Mouse (Mus musculus) limb, embryonic 14.5 days (tissue): ENCODE measurements around the gene Prl3b1. TPM values are rescaled to one million over a fixed set of nuclear protein-coding genes. Genes with fewer than 3 reads are reported as not detected.

Source experiments
- ATAC-seq: fragments of 200-750 bp; cut with Nextera tagmentation; 2 replicates; pipeline ENCODE4 v1.8.0; 2017; ENCODE audit warnings: low read depth, moderate number of reproducible peaks, moderate TSS enrichment; ENCODE audit not compliant: low FRiP score
- DNase-seq: peaks from one replicate; pipeline ENCODE4 v3.0.0-alpha.2; 2015; ENCODE audit warnings: low spot score
- H3K27ac ChIP-seq: fragments of 300-500 bp; sonication (generic); replicated peaks from 2 replicates; pipeline ENCODE4 v1.5.1; 2014; ENCODE audit warnings: low read depth, mild to moderate bottlenecking, low read length, moderate library complexity, mixed read lengths
- H3K27me3 ChIP-seq: fragments of 300-500 bp; sonication (generic); 2 replicates; pipeline ENCODE4 v1.6.1; 2014; ENCODE audit warnings: low read length, mixed read lengths; ENCODE audit not compliant: control insufficient read depth, insufficient read depth
- H3K36me3 ChIP-seq: fragments of 300-500 bp; sonication (generic); 2 replicates; pipeline ENCODE4 v1.6.1; 2014; ENCODE audit warnings: mild to moderate bottlenecking, low read length, moderate library complexity, mixed read lengths; ENCODE audit not compliant: control insufficient read depth, insufficient read depth
- H3K4me1 ChIP-seq: fragments of 300-500 bp; sonication (generic); 2 replicates; pipeline ENCODE4 v1.6.1; 2014; ENCODE audit warnings: antibody characterized with exemption, low read length, mixed read lengths; ENCODE audit not compliant: control insufficient read depth, insufficient read depth
- H3K4me2 ChIP-seq: fragments of 300-500 bp; sonication (generic); replicated peaks from 2 replicates; pipeline ENCODE4 v1.6.1; 2014; ENCODE audit warnings: low read depth, mild to moderate bottlenecking, low read length, moderate library complexity; ENCODE audit not compliant: severe bottlenecking
- H3K4me3 ChIP-seq: fragments of 300-500 bp; sonication (generic); replicated peaks from 2 replicates; pipeline ENCODE4 v1.5.1; 2014; ENCODE audit warnings: low read length
- H3K9ac ChIP-seq: fragments of 300-500 bp; sonication (generic); 2 replicates; pipeline ENCODE4 v1.6.1; 2014; ENCODE audit warnings: mild to moderate bottlenecking, low read depth, low read length, moderate library complexity; ENCODE audit not compliant: severe bottlenecking
- H3K9me3 ChIP-seq: fragments of 300-500 bp; sonication (generic); 2 replicates; pipeline ENCODE4 v1.6.1; 2016; ENCODE audit warnings: low read length; ENCODE audit not compliant: control insufficient read depth
- POLR2A ChIP-seq: fragments of 200-500 bp; IDR thresholded peaks from 2 replicates; pipeline ENCODE4 v1.8.0; 2012; ENCODE audit warnings: inconsistent platforms, mild to moderate bottlenecking, moderate library complexity, borderline replicate concordance; ENCODE audit not compliant: insufficient read depth, insufficient read length; ENCODE audit errors: extremely low read depth
- WGBS: fragments of 180-500 bp; shearing (Covaris S2); extraction: QIAGEN DNeasy Blood & Tissue Kit; methylation state at CpG from one replicate; pipeline ENCODE4 v1.1.7; 2014; 5-methylcytosine and 5-hydroxymethylcytosine counted together
- polyA plus RNA-seq, 2 experiments: library from polyadenylated mRNA; depleted of rRNA in 1 of 2; stranded (reverse) in 1 of 2; unstranded in 1 of 2; fragments of >200 nt; fragmentation: Nextera tagmentation in 1 of 2; extraction: Ambion mirVana in 1 of 2; gene quantifications; 2 replicates each; pipeline versions ENCODE4 v1.2.1 to v1.2.3; 2012 to 2014

Prl3b1 gene
- polyA plus RNA-seq (2012; rRNA removed) (7.5 and 7.8 TPM in 2 replicates), polyA plus RNA-seq (2014; fragmentation: Nextera tagmentation; extraction: Ambion mirVana) (0.54 TPM in 1 of 2 replicates, not detected in the other)

DNA sequence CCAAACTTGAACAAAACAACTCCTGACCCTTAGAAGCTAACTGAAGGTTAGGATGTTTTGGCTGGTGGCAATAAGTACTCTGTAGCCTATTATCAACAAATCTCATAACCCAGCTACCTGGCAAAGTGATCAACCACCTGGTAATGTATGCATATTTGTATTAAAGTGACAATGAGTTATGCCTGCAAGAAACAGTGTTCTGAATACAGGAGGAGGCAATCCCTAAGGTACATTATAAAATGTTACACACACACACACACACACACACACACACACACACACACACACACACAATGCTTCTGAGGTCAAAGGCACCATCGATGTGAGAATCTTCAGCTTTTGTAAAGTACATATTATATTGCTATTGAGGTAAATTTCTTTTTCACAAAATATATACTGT, at the start of gene Prl3b1:
Gene Prl3b1 (plus strand): TSS at position 301 of the 400 bp plus-strand sequence.
- Histone ChIP-seq H3K9ac (no peak within 1 kb of the TSS), H3K9me3 (no peaks in the 10 kb centered on the region), H3K4me2 (no peak within 1 kb of the TSS), H3K4me1 (no peaks in the 10 kb centered on the region), H3K27me3 (no peaks in the 10 kb centered on the region), H3K36me3 (no peaks in the 10 kb centered on the region), H3K27ac (no peak within 1 kb of the TSS), H3K4me3 (no peak within 1 kb of the TSS)
- WGBS: 95% methylated on average over 1 of the region's 1 CpGs
- ATAC-seq (no peak), DNase-seq (no peak)
- TF ChIP-seq POLR2A: no peak

GRCm38 (mm10) chr13:27196359-27196758, 45.3 kb upstream of the Prl3b1 start, which contains the start of gene Prl3c1:
Gene Prl3c1 (plus strand): TSS chr13:27196659.
- no peaks in the 10 kb centered on the region for H3K36me3 ChIP-seq
- no peaks in the 10 kb centered on the region for H3K9me3 ChIP-seq
- H3K4me2 ChIP-seq: no peak within 1 kb of the TSS
- no peak for ATAC-seq
- DNase-seq: no peak
- WGBS: 91% methylated on average over 1 of the region's 1 CpGs
- TF ChIP-seq POLR2A: no peak
- no peak within 1 kb of the TSS for H3K27ac ChIP-seq
- H3K9ac ChIP-seq: no peak within 1 kb of the TSS
- H3K27me3 ChIP-seq: no peaks in the 10 kb centered on the region
- no peaks in the 10 kb centered on the region for H3K4me1 ChIP-seq
- H3K4me3 ChIP-seq: no peak within 1 kb of the TSS

GRCm38 (mm10) chr13:27259136-27259535, 17.5 kb downstream of the Prl3b1 start, which contains the start of gene Prl3a1:
Gene Prl3a1 (plus strand): TSS chr13:27259436.
- Histone ChIP-seq H3K4me2 (no peak within 1 kb of the TSS), H3K27me3 (no peaks in the 10 kb centered on the region), H3K4me3 (no peak within 1 kb of the TSS), H3K9ac (no peak within 1 kb of the TSS), H3K4me1 (no peaks in the 10 kb centered on the region), H3K9me3 (no peaks in the 10 kb centered on the region), H3K27ac (no peak within 1 kb of the TSS), H3K36me3 (no peaks in the 10 kb centered on the region)
- WGBS: 84% methylated on average over 4 of the region's 4 CpGs
- DNase-seq: no peak
- ATAC-seq: no peak
- TF ChIP-seq POLR2A: no peak

Other genes with a start within 250 kb of the Prl3b1 start
- not detected in 2 replicates for gene Prl, start 184.3 kb upstream of the Prl3b1 start, polyA plus RNA-seq (2012; rRNA removed)
- not detected in 2 replicates for gene Prl, start 184.3 kb upstream of the Prl3b1 start, polyA plus RNA-seq (2014; fragmentation: Nextera tagmentation; extraction: Ambion mirVana)
- 0.11 and 0.22 TPM in 2 replicates for gene Prl3d1, start 147.7 kb upstream of the Prl3b1 start, polyA plus RNA-seq (2012; rRNA removed)
- gene Prl3d1, start 147.7 kb upstream of the Prl3b1 start, polyA plus RNA-seq (2014; fragmentation: Nextera tagmentation; extraction: Ambion mirVana): not detected in 2 replicates
- not detected in 2 replicates for gene Prl3d2, start 120.1 kb upstream of the Prl3b1 start, polyA plus RNA-seq (2012; rRNA removed)
- gene Prl3d2, start 120.1 kb upstream of the Prl3b1 start, polyA plus RNA-seq (2014; fragmentation: Nextera tagmentation; extraction: Ambion mirVana): not detected in 2 replicates
- not detected in 2 replicates for gene Prl3d3, start 85.1 kb upstream of the Prl3b1 start, polyA plus RNA-seq (2012; rRNA removed)
- gene Prl3d3, start 85.1 kb upstream of the Prl3b1 start, polyA plus RNA-seq (2014; fragmentation: Nextera tagmentation; extraction: Ambion mirVana): not detected in 2 replicates
- not detected in 2 replicates for gene Prl3c1, start 45.2 kb upstream of the Prl3b1 start, polyA plus RNA-seq (2012; rRNA removed)
- gene Prl3c1, start 45.2 kb upstream of the Prl3b1 start, polyA plus RNA-seq (2014; fragmentation: Nextera tagmentation; extraction: Ambion mirVana): not detected in 2 replicates
- gene Prl3a1, start 17.6 kb downstream of the Prl3b1 start, polyA plus RNA-seq (2012; rRNA removed): not detected in 2 replicates
- gene Prl3a1, start 17.6 kb downstream of the Prl3b1 start, polyA plus RNA-seq (2014; fragmentation: Nextera tagmentation; extraction: Ambion mirVana): not detected in 2 replicates
- 0.17 and 0.19 TPM in 2 replicates for gene Prl6a1, start 70.8 kb downstream of the Prl3b1 start, polyA plus RNA-seq (2012; rRNA removed)
- not detected in 2 replicates for gene Prl6a1, start 70.8 kb downstream of the Prl3b1 start, polyA plus RNA-seq (2014; fragmentation: Nextera tagmentation; extraction: Ambion mirVana)
- gene Prl8a2, start 103.8 kb downstream of the Prl3b1 start, polyA plus RNA-seq (2012; rRNA removed): 0.60 TPM in 1 of 2 replicates, not detected in the other
- gene Prl8a2, start 103.8 kb downstream of the Prl3b1 start, polyA plus RNA-seq (2014; fragmentation: Nextera tagmentation; extraction: Ambion mirVana): not detected in 2 replicates
- gene Prl2b1, start 149.0 kb downstream of the Prl3b1 start, polyA plus RNA-seq (2012; rRNA removed): 1.2 and 2.0 TPM in 2 replicates
- not detected in 2 replicates for gene Prl2b1, start 149.0 kb downstream of the Prl3b1 start, polyA plus RNA-seq (2014; fragmentation: Nextera tagmentation; extraction: Ambion mirVana)
- 0.12 TPM in 1 of 2 replicates, not detected in the other for gene Prl8a6, start 196.8 kb downstream of the Prl3b1 start, polyA plus RNA-seq (2012; rRNA removed)
- gene Prl8a6, start 196.8 kb downstream of the Prl3b1 start, polyA plus RNA-seq (2014; fragmentation: Nextera tagmentation; extraction: Ambion mirVana): not detected in 2 replicates